In the genomic region with DNA sequence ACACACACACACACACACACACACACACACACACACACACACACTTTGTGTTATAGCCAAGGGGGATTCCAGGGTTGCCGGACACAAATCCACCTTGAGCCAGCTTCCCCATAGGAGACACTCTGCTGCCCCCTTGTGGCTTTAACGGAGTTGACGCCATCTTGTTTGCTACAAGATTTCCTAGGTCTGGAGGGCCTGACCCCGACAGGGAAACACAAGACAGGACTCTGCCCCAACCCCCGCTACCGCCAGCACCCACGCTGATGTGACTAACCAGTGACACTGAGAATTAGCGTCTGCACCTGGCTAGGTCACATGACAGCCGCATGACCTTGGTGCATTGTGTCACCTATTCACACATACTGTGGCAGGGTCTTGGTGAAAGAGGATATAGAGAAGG, we compare ENCODE assay signal across 10 mouse cellular contexts. TPM values are rescaled to one million over a fixed set of nuclear protein-coding genes. Genes with fewer than 3 reads are reported as not detected.
DNase-seq lines count a peak whose midpoint lies in the region; ATAC-seq lines count a peak whose summit lies in the region.
"Had no signal": no experiment of that assay in that cellular context is flagged by ENCODE, and none has a peak within 500 bp of the region (broad histone marks: within the 10 kb centered on the region; RNA-seq: fewer than 3 reads in every experiment).

No protein-coding gene starts in this region.

- DNase-seq in layer of hippocampus, adult 11-12 months (ENCODE audit: low spot score) = peak; percentile 68
- no peak for DNase-seq in layer of hippocampus, postnatal 36 days
- peak; percentile 83 for DNase-seq in MN1 (ENCODE audit: low spot score)
- DNase-seq in cerebellum, adult 11-12 months = peak; percentile 45
- DNase-seq in hindbrain, embryonic 14.5 days (ENCODE audit: low spot score) = peak; percentile 88
- DNase-seq in liver, embryonic 13.5 days = peak; percentile 31
- DNase-seq in right cerebral cortex, adult 2 months (ENCODE audit: low spot score in 2 of 2) = peak; percentile 58 to 68

- H3K4me1 ChIP-seq in hindbrain, embryonic 14.5 days (replicated peaks; ENCODE audit: control insufficient read depth, insufficient read depth, low read length) = no peaks in the 10 kb centered on the region
- H3K4me1 ChIP-seq in liver, embryonic 13.5 days (replicated peaks) = 0 out of 2 replicates have a peak, but pooled peaks cover 10% of the 10 kb centered on the region

- H3K4me2 ChIP-seq in hindbrain, embryonic 14.5 days (replicated peaks) = no peak overlapping the region
- H3K4me2 ChIP-seq in liver, embryonic 13.5 days = no peak overlapping the region

- H3K27me3 ChIP-seq in hindbrain, embryonic 14.5 days (ENCODE audit: control insufficient read depth, insufficient read depth, low read length) = no peaks in the 10 kb centered on the region
- peaks cover 55% of the 10 kb centered on the region for H3K27me3 ChIP-seq in liver, embryonic 13.5 days

- no peak overlapping the region for H3K27ac ChIP-seq in hindbrain, embryonic 14.5 days
- H3K27ac ChIP-seq in liver, embryonic 13.5 days = no peak overlapping the region

- no peak overlapping the region for H3K9ac ChIP-seq in hindbrain, embryonic 14.5 days
- H3K9ac ChIP-seq in liver, embryonic 13.5 days = no peak overlapping the region

- ATAC-seq in hindbrain, embryonic 14.5 days (ENCODE audit: low FRiP score) = no peak
- ATAC-seq in liver, embryonic 13.5 days (ENCODE audit: low read depth) = 0 out of 2 replicates have a peak, but pooled peaks have one; percentile 18
- ATAC-seq in monocyte, adult 5-6 weeks (replicated peaks; ENCODE audit: insufficient number of reproducible peaks, low FRiP score, low TSS enrichment, poor library complexity, severe bottlenecking) = no peak

- no peak overlapping the region for H3K4me3 ChIP-seq in hindbrain, embryonic 14.5 days (replicated peaks; ENCODE audit: low read length)
- H3K4me3 ChIP-seq in liver, embryonic 13.5 days (replicated peaks) = no peak overlapping the region

- no peaks in the 10 kb centered on the region for H3K36me3 ChIP-seq in hindbrain, embryonic 14.5 days (replicated peaks; ENCODE audit: control insufficient read depth, insufficient read depth)
- H3K36me3 ChIP-seq in liver, embryonic 13.5 days = no peaks in the 10 kb centered on the region

- H3K9me3 ChIP-seq in hindbrain, embryonic 14.5 days (ENCODE audit: control insufficient read depth, low read length) = no peaks in the 10 kb centered on the region
- no peaks in the 10 kb centered on the region for H3K9me3 ChIP-seq in liver, embryonic 13.5 days (replicated peaks)

- 5% methylated on average over 9 of the region's 9 CpGs for WGBS in hindbrain, embryonic 14.5 days
- 7% methylated on average over 9 of the region's 9 CpGs for WGBS in liver, embryonic 13.5 days (ENCODE audit: insufficient replicate concordance)

RNA-seq across cellular contexts. Expression of a gene that starts 15.0 kb away (rescaled TPM):
- total RNA-seq in layer of hippocampus, postnatal 36 days (2021) = 1 to 10 TPM; 6.9 to 8.3 TPM
- 6.1 and 7.7 TPM in 2 replicates for polyA plus RNA-seq in hindbrain, embryonic 14.5 days (2014; fragmentation: Nextera tagmentation; extraction: Ambion mirVana)
- polyA plus RNA-seq in liver, embryonic 13.5 days (2015; fragmentation: Nextera tagmentation; extraction: Ambion mirVana) = 0.82 and 1.0 TPM in 2 replicates
- total RNA-seq in monocyte, adult 5-6 weeks (2017) = not detected in 3 replicates
- total RNA-seq: neutrophil, adult 5-6 weeks had no signal

RNA-seq across cellular contexts. Expression of a gene that starts 18.7 kb away (rescaled TPM):
- not detected for total RNA-seq in layer of hippocampus, postnatal 36 days (2021)
- polyA plus RNA-seq in hindbrain, embryonic 14.5 days (2014; fragmentation: Nextera tagmentation; extraction: Ambion mirVana) = not detected in 2 replicates
- not detected in 2 replicates for polyA plus RNA-seq in liver, embryonic 13.5 days (2015; fragmentation: Nextera tagmentation; extraction: Ambion mirVana)
- total RNA-seq in monocyte, adult 5-6 weeks (2017) = not detected in 3 replicates
- total RNA-seq: neutrophil, adult 5-6 weeks had no signal
- polyA plus RNA-seq: gonadal fat pad, adult 2 months had no signal

RNA-seq across cellular contexts. Expression of a gene that starts 26.1 kb away (rescaled TPM):
- under 1 TPM in 1 of 2 experiments, not detected in 1; 0.13 TPM for total RNA-seq in layer of hippocampus, postnatal 36 days (2021)
- 20.4 and 23.1 TPM in 2 replicates for polyA plus RNA-seq in hindbrain, embryonic 14.5 days (2014; fragmentation: Nextera tagmentation; extraction: Ambion mirVana)
- polyA plus RNA-seq in liver, embryonic 13.5 days (2015; fragmentation: Nextera tagmentation; extraction: Ambion mirVana) = not detected in 2 replicates
- total RNA-seq in monocyte, adult 5-6 weeks (2017) = not detected in 3 replicates
- total RNA-seq: neutrophil, adult 5-6 weeks had no signal
- polyA plus RNA-seq: gonadal fat pad, adult 2 months had no signal

RNA-seq across cellular contexts. Expression of a gene that starts 45.8 kb away (rescaled TPM):
- total RNA-seq in layer of hippocampus, postnatal 36 days (2021) = 10 to 100 TPM; 56.8 to 58.7 TPM
- polyA plus RNA-seq in hindbrain, embryonic 14.5 days (2014; fragmentation: Nextera tagmentation; extraction: Ambion mirVana) = 26.8 and 28.8 TPM in 2 replicates
- polyA plus RNA-seq in liver, embryonic 13.5 days (2015; fragmentation: Nextera tagmentation; extraction: Ambion mirVana) = 17.3 and 17.9 TPM in 2 replicates
- total RNA-seq in monocyte, adult 5-6 weeks (2017) = 8.9 to 11.3 TPM (median 11.2 TPM) in 3 replicates

RNA-seq across cellular contexts. Expression of a gene that starts 53.3 kb away (rescaled TPM):
- 1 to 10 TPM; 7.6 to 8.7 TPM for total RNA-seq in layer of hippocampus, postnatal 36 days (2021)
- polyA plus RNA-seq in hindbrain, embryonic 14.5 days (2014; fragmentation: Nextera tagmentation; extraction: Ambion mirVana) = 1.3 and 1.4 TPM in 2 replicates
- polyA plus RNA-seq in liver, embryonic 13.5 days (2015; fragmentation: Nextera tagmentation; extraction: Ambion mirVana) = 4.0 and 4.7 TPM in 2 replicates
- 72.9 to 104 TPM (median 90.4 TPM) in 3 replicates for total RNA-seq in monocyte, adult 5-6 weeks (2017)

Comparison
In these comparisons a context has a peak if more than half of its experiments do, and no peak if none do; other contexts are left out.
1. DNase-seq: peak in layer of hippocampus, adult 11-12 months (single experiment), MN1 (single experiment), cerebellum, adult 11-12 months (single experiment), hindbrain, embryonic 14.5 days (single experiment), liver, embryonic 13.5 days (single experiment) and right cerebral cortex, adult 2 months (2 of 2); none in layer of hippocampus, postnatal 36 days (0 of 2).